Mouse (Mus musculus) neural tube, embryonic 13.5 days (tissue): Measurements from ENCODE around the gene Olfr281. TPM values are rescaled to one million over a fixed set of nuclear protein-coding genes. Genes with fewer than 3 reads are reported as not detected.

ENCODE experiments used
- ATAC-seq: fragments of 200-750 bp; cut with Nextera tagmentation; 2 replicates; pipeline ENCODE4 v1.8.0; 2017; ENCODE audit warnings: low read depth, mild to moderate bottlenecking, moderate TSS enrichment, moderate library complexity
- H3K27ac ChIP-seq: fragments of 300-500 bp; sonication (generic); replicated peaks from 2 replicates; pipeline ENCODE4 v1.5.1; 2015; ENCODE audit warnings: moderate library complexity, mild to moderate bottlenecking, inconsistent platforms
- H3K27me3 ChIP-seq: fragments of 300-500 bp; sonication (generic); 2 replicates; pipeline ENCODE4 v1.6.1; 2015; ENCODE audit warnings: mild to moderate bottlenecking, inconsistent platforms
- H3K36me3 ChIP-seq: fragments of 300-500 bp; sonication (generic); 2 replicates; pipeline ENCODE4 v1.6.1; 2015; ENCODE audit warnings: mild to moderate bottlenecking, inconsistent platforms
- H3K4me1 ChIP-seq: fragments of 300-500 bp; sonication (generic); replicated peaks from 2 replicates; pipeline ENCODE4 v1.6.1; 2015; ENCODE audit warnings: inconsistent platforms
- H3K4me2 ChIP-seq: fragments of 300-500 bp; sonication (generic); 2 replicates; pipeline ENCODE4 v1.6.1; 2015; ENCODE audit warnings: inconsistent platforms, mild to moderate bottlenecking, moderate library complexity
- H3K4me3 ChIP-seq: fragments of 300-500 bp; sonication (generic); 2 replicates; pipeline ENCODE4 v1.5.1; 2015; ENCODE audit warnings: mild to moderate bottlenecking, inconsistent platforms
- H3K9ac ChIP-seq: fragments of 300-500 bp; sonication (generic); 2 replicates; pipeline ENCODE4 v1.6.1; 2015; ENCODE audit warnings: moderate library complexity, mild to moderate bottlenecking, inconsistent platforms
- H3K9me3 ChIP-seq: fragments of 300-500 bp; sonication (generic); 2 replicates; pipeline ENCODE4 v1.6.1; 2016; ENCODE audit warnings: inconsistent platforms
- WGBS: fragments of 180-500 bp; shearing (Covaris S2); methylation state at CpG from one replicate; pipeline ENCODE4 v1.1.7; 2015; 5-methylcytosine and 5-hydroxymethylcytosine counted together
- polyA plus RNA-seq: library from polyadenylated mRNA; unstranded; fragments of >200 nt; fragmentation: Nextera tagmentation; extraction: Ambion mirVana; gene quantifications from 2 replicates; pipeline ENCODE4 v1.2.1, GENCODE M21; 2015

Olfr281 gene
- polyA plus RNA-seq, 1 experiment from 2014 or later: not detected

DNA sequence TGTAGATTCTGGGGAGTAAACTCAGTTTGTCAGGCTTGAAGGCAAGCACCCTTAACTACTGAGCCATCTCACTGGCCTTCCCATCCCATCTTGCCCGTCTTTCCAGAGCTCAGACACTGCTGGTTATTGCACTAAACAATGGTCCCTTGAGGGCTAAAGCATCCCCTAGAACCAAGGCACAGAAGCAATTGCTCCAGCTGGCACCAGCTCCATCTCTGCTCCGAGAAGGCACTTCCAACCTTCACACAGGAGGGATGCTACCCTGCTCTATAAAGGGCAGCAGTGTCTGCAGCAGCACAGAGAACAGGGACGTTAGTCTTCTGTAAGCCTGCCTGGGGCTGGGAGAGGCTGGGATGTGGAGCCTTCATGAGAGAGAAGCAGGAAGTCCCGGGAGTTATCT is 39.7 kb downstream of the Olfr281 start, which contains the start of gene Olfr279:
Gene Olfr279, plus strand, starts transcription at position 301 of the 400 bp plus-strand sequence.
- no peak for ATAC-seq
- Histone ChIP-seq H3K4me3 (no peak within 1 kb of the TSS), H3K9ac (no peak within 1 kb of the TSS), H3K4me1 (no peaks in the 10 kb centered on the region), H3K27ac (no peak within 1 kb of the TSS), H3K9me3 (no peaks in the 10 kb centered on the region), H3K27me3 (no peaks in the 10 kb centered on the region), H3K4me2 (no peak within 1 kb of the TSS), H3K36me3 (no peaks in the 10 kb centered on the region)
- WGBS: 64% methylated on average over 4 of the region's 4 CpGs

DNA sequence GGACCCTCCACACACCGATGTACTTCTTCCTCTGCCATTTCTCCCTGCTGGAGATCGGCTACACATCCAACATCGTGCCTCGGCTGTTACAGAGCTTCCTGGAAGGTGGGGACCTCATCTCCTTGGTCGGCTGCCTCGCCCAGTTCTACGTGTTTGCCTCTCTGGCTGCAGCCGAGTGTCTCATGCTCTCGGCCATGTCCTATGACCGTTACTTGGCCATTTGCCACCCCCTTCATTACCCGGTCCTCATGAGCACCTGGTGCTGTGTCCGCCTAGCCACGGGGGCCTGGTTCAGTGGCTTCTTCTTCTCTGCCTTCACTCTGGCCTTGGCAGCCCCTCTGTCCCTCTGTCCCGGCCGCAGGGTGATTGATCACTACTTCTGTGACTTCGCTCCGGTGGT is 45.2 kb downstream of the Olfr281 start:
- no peaks in the 10 kb centered on the region for H3K36me3 ChIP-seq
- H3K4me1 ChIP-seq: no peaks in the 10 kb centered on the region
- H3K27ac ChIP-seq: no peak overlapping the region
- WGBS: 90% methylated on average over 17 of the region's 17 CpGs
- ATAC-seq: no peak
- no peak overlapping the region for H3K9ac ChIP-seq
- H3K9me3 ChIP-seq: no peaks in the 10 kb centered on the region
- no peak overlapping the region for H3K4me2 ChIP-seq
- no peak overlapping the region for H3K4me3 ChIP-seq
- H3K27me3 ChIP-seq: no peaks in the 10 kb centered on the region

DNA sequence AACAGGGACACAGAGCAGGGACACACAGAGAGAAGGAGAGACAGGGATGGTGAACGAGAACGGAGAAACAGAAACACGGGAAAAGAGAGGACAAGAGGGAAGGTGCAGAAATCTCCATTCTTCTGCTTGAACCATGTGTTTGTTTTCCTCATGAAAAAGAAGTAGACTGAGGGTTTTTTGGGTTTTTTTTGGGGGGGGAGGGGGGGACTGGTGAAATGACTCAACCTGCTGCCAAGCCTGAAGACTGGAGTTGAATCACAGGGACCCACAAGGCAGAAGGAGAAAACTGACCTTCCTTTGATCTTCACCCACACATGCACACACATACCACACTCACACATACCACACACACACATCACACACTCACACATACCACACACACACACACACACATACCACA is 50.9 kb downstream of the Olfr281 start:
- Histone ChIP-seq H3K27me3 (no peaks in the 10 kb centered on the region), H3K4me2 (no peak overlapping the region), H3K9me3 (no peaks in the 10 kb centered on the region), H3K4me3 (no peak overlapping the region), H3K36me3 (no peaks in the 10 kb centered on the region), H3K27ac (no peak overlapping the region), H3K4me1 (no peaks in the 10 kb centered on the region), H3K9ac (no peak overlapping the region)
- ATAC-seq: no peak
- 92% methylated on average over 3 of the region's 3 CpGs for WGBS

DNA sequence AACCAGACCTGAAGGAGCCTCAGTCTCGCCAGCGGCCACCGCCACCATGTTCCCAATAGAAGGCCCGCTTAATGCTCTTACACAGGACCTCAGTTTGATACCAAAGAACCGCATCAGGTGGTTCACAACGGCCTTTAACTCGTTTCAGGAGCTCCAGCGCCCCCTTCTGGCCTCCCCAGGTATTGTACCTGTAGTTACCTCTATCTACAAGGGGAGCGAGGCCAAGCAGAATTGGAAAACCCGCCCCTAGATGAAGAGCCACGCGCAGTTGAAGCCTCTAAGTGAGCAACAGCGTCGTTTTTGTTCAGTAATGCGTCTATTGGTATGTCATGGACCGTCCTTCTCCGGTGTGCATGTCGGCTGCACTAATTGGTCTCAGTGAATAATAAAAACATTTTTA is 52.1 kb downstream of the Olfr281 start:
- Histone ChIP-seq H3K27me3 (no peaks in the 10 kb centered on the region), H3K36me3 (no peaks in the 10 kb centered on the region), H3K9ac (no peak overlapping the region), H3K9me3 (no peaks in the 10 kb centered on the region), H3K27ac (no peak overlapping the region), H3K4me2 (no peak overlapping the region), H3K4me3 (no peak overlapping the region), H3K4me1 (no peaks in the 10 kb centered on the region)
- no peak for ATAC-seq
- 13% methylated on average over 18 of the region's 18 CpGs for WGBS

DNA sequence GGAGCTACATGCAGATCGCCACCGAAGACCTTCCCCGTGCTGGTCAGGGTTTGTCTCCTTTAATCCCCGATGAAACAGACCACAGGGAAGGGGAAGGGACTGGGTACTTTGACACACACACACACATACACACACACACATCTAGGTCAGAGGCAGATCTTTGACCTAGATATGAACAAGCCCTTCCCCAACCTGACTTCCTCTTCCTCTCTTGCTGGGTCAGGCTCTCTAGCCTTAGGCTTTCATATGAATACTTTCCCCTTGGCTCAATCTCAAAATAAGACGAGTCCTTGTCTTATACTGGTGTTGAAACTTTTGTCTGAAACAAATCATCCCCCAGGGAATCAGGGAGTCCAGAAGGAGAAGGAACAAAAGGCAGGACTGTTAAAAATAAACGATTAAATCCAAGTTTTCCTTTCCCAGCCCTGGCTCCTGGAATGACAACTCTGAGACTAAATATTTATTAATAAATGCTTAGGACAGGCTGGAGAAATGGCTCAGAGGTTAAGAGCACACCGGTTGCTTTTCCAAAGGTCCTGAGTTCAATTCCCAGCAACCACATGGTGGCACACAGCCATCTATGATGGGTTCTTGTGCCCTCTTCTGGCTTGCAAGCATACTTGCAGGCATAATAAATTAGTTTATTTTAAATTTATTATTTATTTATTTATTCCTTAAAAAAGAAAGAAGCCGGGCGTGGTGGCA is 54.0 kb downstream of the Olfr281 start:
- ATAC-seq: no peak
- Histone ChIP-seq H3K9me3 (no peaks in the 10 kb centered on the region), H3K27ac (no peak overlapping the region), H3K4me3 (no peak overlapping the region), H3K4me1 (peaks cover 10% of the 10 kb centered on the region), H3K27me3 (no peaks in the 10 kb centered on the region), H3K9ac (no peak overlapping the region), H3K36me3 (no peaks in the 10 kb centered on the region), H3K4me2 (no peak overlapping the region)
- 79% methylated on average over 9 of the region's 9 CpGs for WGBS

DNA sequence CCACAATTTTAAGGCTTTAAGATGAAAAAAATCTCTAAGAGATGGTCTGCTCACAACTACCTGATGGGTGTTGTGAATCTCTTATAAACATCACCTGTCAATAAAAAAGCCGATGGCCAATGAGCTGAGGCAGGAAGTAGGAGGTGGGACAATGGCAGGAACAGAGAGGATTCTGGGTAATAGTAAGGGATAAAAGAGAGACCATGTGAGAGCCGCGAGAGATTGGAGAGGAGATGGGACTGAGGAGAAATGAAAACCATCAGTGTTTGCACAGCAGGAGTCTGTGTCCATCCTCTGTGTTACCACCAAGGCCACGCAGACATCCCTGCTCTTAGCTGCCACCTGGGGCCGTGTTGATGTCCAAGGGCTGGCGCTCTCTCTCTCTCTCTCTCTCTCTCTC is 54.9 kb downstream of the Olfr281 start:
- 94% methylated on average over 6 of the region's 6 CpGs for WGBS
- Histone ChIP-seq H3K27me3 (no peaks in the 10 kb centered on the region), H3K9ac (no peak overlapping the region), H3K4me1 (peaks cover 11% of the 10 kb centered on the region), H3K4me3 (no peak overlapping the region), H3K4me2 (no peak overlapping the region), H3K27ac (no peak overlapping the region), H3K36me3 (no peaks in the 10 kb centered on the region), H3K9me3 (no peaks in the 10 kb centered on the region)
- no peak for ATAC-seq

DNA sequence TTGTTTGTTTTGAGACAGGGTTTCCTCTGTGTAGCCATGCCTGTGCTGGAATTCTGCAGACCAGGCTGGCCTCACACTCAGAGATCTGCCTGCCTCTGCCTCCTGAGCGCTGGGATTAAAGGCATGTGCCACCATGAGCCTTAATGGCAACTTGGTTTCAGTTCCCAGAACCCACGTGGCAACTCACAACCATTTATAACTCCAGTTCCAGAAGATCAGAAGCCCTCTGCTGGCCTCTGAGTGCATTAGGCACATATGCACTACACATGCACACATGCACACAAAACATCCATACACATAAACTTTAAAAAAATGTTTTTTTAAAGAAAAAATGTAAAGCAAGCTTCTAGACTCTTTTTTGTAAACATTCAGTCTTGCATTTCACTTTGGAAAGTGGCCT is 57.0 kb downstream of the Olfr281 start:
- H3K9ac ChIP-seq: no peak overlapping the region
- no peak for ATAC-seq
- 59% methylated on average over 2 of the region's 2 CpGs for WGBS

More for the DNA sequence above, 57.0 kb downstream of the Olfr281 start:
- Histone ChIP-seq H3K27ac (no peak overlapping the region), H3K36me3 (no peaks in the 10 kb centered on the region), H3K9me3 (no peaks in the 10 kb centered on the region), H3K27me3 (no peaks in the 10 kb centered on the region), H3K4me3 (no peak overlapping the region), H3K4me2 (no peak overlapping the region), H3K4me1 (peaks cover 16% of the 10 kb centered on the region)

Other genes starting within 250 kb of the Olfr281 start
- not detected in 2 replicates for gene Gm44579, start 231.6 kb upstream of the Olfr281 start, polyA plus RNA-seq
- gene Olfr287, start 231.5 kb upstream of the Olfr281 start, polyA plus RNA-seq: 0.20 TPM in 1 of 2 replicates, not detected in the other
- not detected in 2 replicates for gene Olfr286, start 218.1 kb upstream of the Olfr281 start, polyA plus RNA-seq
- gene H1fnt, start 195.3 kb upstream of the Olfr281 start, polyA plus RNA-seq: not detected in 2 replicates
- gene Zfp641, start 156.4 kb upstream of the Olfr281 start, polyA plus RNA-seq: 5.5 and 6.5 TPM in 2 replicates
- not detected in 2 replicates for gene Olfr285, start 135.2 kb upstream of the Olfr281 start, polyA plus RNA-seq
- gene Olfr284, start 111.6 kb upstream of the Olfr281 start, polyA plus RNA-seq: not detected in 2 replicates
- not detected in 2 replicates for gene Olfr283, start 71.6 kb upstream of the Olfr281 start, polyA plus RNA-seq
- not detected in 2 replicates for gene Olfr282, start 21.4 kb upstream of the Olfr281 start, polyA plus RNA-seq
- gene OR5BS1P, start 17.3 kb downstream of the Olfr281 start, polyA plus RNA-seq: not detected in 2 replicates
- gene Lalba, start 30.1 kb downstream of the Olfr281 start, polyA plus RNA-seq: not detected in 2 replicates
- not detected in 2 replicates for gene Olfr279, start 39.8 kb downstream of the Olfr281 start, polyA plus RNA-seq
- 132 and 147 TPM in 2 replicates for gene Kansl2, start 81.7 kb downstream of the Olfr281 start, polyA plus RNA-seq
- gene Ccnt1, start 118.3 kb downstream of the Olfr281 start, polyA plus RNA-seq: 68.7 and 76.3 TPM in 2 replicates
- not detected in 2 replicates for gene 4930415O20Rik, start 118.4 kb downstream of the Olfr281 start, polyA plus RNA-seq
- gene Adcy6, start 157.5 kb downstream of the Olfr281 start, polyA plus RNA-seq: 10.4 and 10.7 TPM in 2 replicates
- 124 and 137 TPM in 2 replicates for gene Cacnb3, start 178.3 kb downstream of the Olfr281 start, polyA plus RNA-seq
- gene Ddx23, start 210.3 kb downstream of the Olfr281 start, polyA plus RNA-seq: 20.5 and 21.7 TPM in 2 replicates
- gene Rnd1, start 224.9 kb downstream of the Olfr281 start, polyA plus RNA-seq: 6.2 and 7.4 TPM in 2 replicates